ENCODE assay signal across 21 mouse cellular contexts in the genomic region with DNA sequence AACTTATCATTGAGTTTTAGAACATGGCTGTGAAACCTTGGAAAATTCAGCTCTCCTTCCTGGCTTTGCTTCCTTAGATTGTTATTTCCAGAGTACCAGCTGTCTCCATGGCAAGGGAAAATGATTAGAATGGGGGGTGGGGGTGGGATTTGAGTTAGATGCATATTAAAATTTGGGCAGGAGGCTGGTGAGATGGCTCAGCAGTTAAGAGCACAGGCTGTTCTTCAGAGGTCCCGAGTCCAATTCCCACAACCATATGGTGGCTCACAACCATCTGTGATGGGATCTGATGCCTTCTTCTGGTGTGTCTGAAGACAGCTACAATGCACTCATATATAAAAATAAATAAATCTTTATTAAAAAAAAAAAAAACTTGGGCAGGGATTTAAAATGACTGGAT. TPM values are rescaled to one million over a fixed set of nuclear protein-coding genes. Genes with fewer than 3 reads are reported as not detected.
DNase-seq lines count a peak whose midpoint lies in the region; ATAC-seq lines count a peak whose summit lies in the region.
"Had no signal": no experiment of that assay in that cellular context is flagged by ENCODE, and none has a peak within 500 bp of the region (broad histone marks: within the 10 kb centered on the region; RNA-seq: fewer than 3 reads in every experiment).

No protein-coding gene starts in this region.

- peaks cover 82% of the 10 kb centered on the region for H3K36me3 ChIP-seq in forebrain, embryonic 13.5 days (ENCODE audit: poor library complexity, severe bottlenecking)
- peaks cover 80% of the 10 kb centered on the region for H3K36me3 ChIP-seq in forebrain, embryonic 12.5 days (replicated peaks)
- peaks cover 17% of the 10 kb centered on the region for H3K36me3 ChIP-seq in midbrain, embryonic 11.5 days (ENCODE audit: control insufficient read depth, insufficient read depth, low read length)
- peaks cover 73% of the 10 kb centered on the region for H3K36me3 ChIP-seq in midbrain, embryonic 14.5 days (ENCODE audit: control insufficient read depth, insufficient read depth, low read length)

- no peak overlapping the region for H3K27ac ChIP-seq in forebrain, embryonic 13.5 days
- H3K27ac ChIP-seq in forebrain, embryonic 12.5 days = no peak overlapping the region
- no peak overlapping the region for H3K27ac ChIP-seq in midbrain, embryonic 11.5 days (ENCODE audit: low read depth, low read length)
- H3K27ac ChIP-seq in midbrain, embryonic 14.5 days (replicated peaks; ENCODE audit: low read depth, low read length) = no peak overlapping the region
- H3K27ac ChIP-seq: liver, embryonic 14.5 days; midbrain, embryonic 12.5 days; neural tube, embryonic 12.5 days had no signal

- peak; percentile 21 for DNase-seq in midbrain, embryonic 11.5 days (ENCODE audit: low spot score, missing footprints)
- DNase-seq in midbrain, embryonic 14.5 days = no peak
- DNase-seq in layer of hippocampus, adult 9-11 months = peak; percentile 72
- no peak for DNase-seq in gastrocnemius, postnatal 25 days
- no peak for DNase-seq in embryo, embryonic 9.5 days (ENCODE audit: extremely low spot score)
- DNase-seq: adrenal gland, postnatal 25 days; cerebellum, adult 8-10 months; gastrocnemius, postnatal 36 days; heart, postnatal 10 days; kidney, adult 8-10 months; kidney, postnatal 4 days; right cerebral cortex, postnatal 4 days; thymus, postnatal 25 days had no signal

- H3K9ac ChIP-seq in forebrain, embryonic 13.5 days = no peak overlapping the region
- H3K9ac ChIP-seq in forebrain, embryonic 12.5 days = no peak overlapping the region
- no peak overlapping the region for H3K9ac ChIP-seq in midbrain, embryonic 11.5 days (ENCODE audit: low read length)
- H3K9ac ChIP-seq in midbrain, embryonic 14.5 days (replicated peaks; ENCODE audit: low read length) = no peak overlapping the region
- H3K9ac ChIP-seq: hindbrain, embryonic 13.5 days; liver, embryonic 14.5 days; midbrain, embryonic 12.5 days; neural tube, embryonic 12.5 days had no signal

- no peak overlapping the region for H3K4me3 ChIP-seq in forebrain, embryonic 13.5 days
- H3K4me3 ChIP-seq in forebrain, embryonic 12.5 days (replicated peaks) = no peak overlapping the region
- no peak overlapping the region for H3K4me3 ChIP-seq in midbrain, embryonic 11.5 days (ENCODE audit: low read depth, low read length)
- no peak overlapping the region for H3K4me3 ChIP-seq in midbrain, embryonic 14.5 days (replicated peaks; ENCODE audit: low read depth, low read length)
- H3K4me3 ChIP-seq: hindbrain, embryonic 13.5 days; midbrain, embryonic 12.5 days; neural tube, embryonic 12.5 days had no signal

- H3K27me3 ChIP-seq in forebrain, embryonic 13.5 days = no peaks in the 10 kb centered on the region
- H3K27me3 ChIP-seq in forebrain, embryonic 12.5 days = no peaks in the 10 kb centered on the region
- no peaks in the 10 kb centered on the region for H3K27me3 ChIP-seq in midbrain, embryonic 11.5 days (ENCODE audit: control insufficient read depth, insufficient read depth, low read length)
- no peaks in the 10 kb centered on the region for H3K27me3 ChIP-seq in midbrain, embryonic 14.5 days (ENCODE audit: control insufficient read depth, insufficient read depth, low read length)
- H3K27me3 ChIP-seq: hindbrain, embryonic 13.5 days; midbrain, embryonic 12.5 days; neural tube, embryonic 12.5 days had no signal

- H3K4me2 ChIP-seq in forebrain, embryonic 13.5 days = no peak overlapping the region
- H3K4me2 ChIP-seq in forebrain, embryonic 12.5 days = no peak overlapping the region
- H3K4me2 ChIP-seq in midbrain, embryonic 11.5 days = no peak overlapping the region
- no peak overlapping the region for H3K4me2 ChIP-seq in midbrain, embryonic 14.5 days (ENCODE audit: low read length)
- H3K4me2 ChIP-seq: hindbrain, embryonic 13.5 days; midbrain, embryonic 12.5 days; neural tube, embryonic 12.5 days had no signal

- peaks cover 8% of the 10 kb centered on the region for H3K4me1 ChIP-seq in forebrain, embryonic 13.5 days
- peaks cover 6% of the 10 kb centered on the region for H3K4me1 ChIP-seq in forebrain, embryonic 12.5 days
- H3K4me1 ChIP-seq in midbrain, embryonic 11.5 days (ENCODE audit: control insufficient read depth, insufficient read depth, low read length) = peaks cover under 1% of the 10 kb centered on the region; the same call in 1 of the 2 replicates
- H3K4me1 ChIP-seq in midbrain, embryonic 14.5 days (ENCODE audit: control insufficient read depth, insufficient read depth, low read length) = peaks cover 4% of the 10 kb centered on the region

- peak; percentile 61 for ATAC-seq in forebrain, embryonic 13.5 days
- no peak for ATAC-seq in forebrain, embryonic 12.5 days (ENCODE audit: low FRiP score)
- no peak for ATAC-seq in midbrain, embryonic 11.5 days (ENCODE audit: low FRiP score)
- no peak for ATAC-seq in midbrain, embryonic 14.5 days (ENCODE audit: low FRiP score, low TSS enrichment)
- ATAC-seq: activated CD4-positive, CD25-positive, alpha-beta regulatory T cell, adult 4 months had no signal

- no peaks in the 10 kb centered on the region for H3K9me3 ChIP-seq in forebrain, embryonic 13.5 days (replicated peaks)
- no peaks in the 10 kb centered on the region for H3K9me3 ChIP-seq in forebrain, embryonic 12.5 days
- H3K9me3 ChIP-seq in midbrain, embryonic 11.5 days (ENCODE audit: control insufficient read depth, low read length) = no peaks in the 10 kb centered on the region
- no peaks in the 10 kb centered on the region for H3K9me3 ChIP-seq in midbrain, embryonic 14.5 days (ENCODE audit: control insufficient read depth, low read length)
- H3K9me3 ChIP-seq: G1E; hindbrain, embryonic 13.5 days; midbrain, embryonic 12.5 days; neural tube, embryonic 12.5 days had no signal

- 73% methylated on average over 1 of the region's 1 CpGs for WGBS in forebrain, embryonic 13.5 days
- WGBS in forebrain, embryonic 12.5 days = 92% methylated on average over 1 of the region's 1 CpGs
- 85% methylated on average over 1 of the region's 1 CpGs for WGBS in midbrain, embryonic 11.5 days
- 75% methylated on average over 1 of the region's 1 CpGs for WGBS in midbrain, embryonic 14.5 days

RNA-seq across cellular contexts. Expression of a gene that starts 6.4 kb away (rescaled TPM):
- polyA plus RNA-seq in forebrain, embryonic 13.5 days (2015; fragmentation: Nextera tagmentation; extraction: Ambion mirVana) = 154 and 156 TPM in 2 replicates
- polyA plus RNA-seq in forebrain, embryonic 12.5 days (2016; fragmentation: Nextera tagmentation; extraction: Ambion mirVana) = 147 and 148 TPM in 2 replicates
- 157 and 173 TPM in 2 replicates for polyA plus RNA-seq in midbrain, embryonic 11.5 days (2014; fragmentation: Nextera tagmentation; extraction: Ambion mirVana)
- polyA plus RNA-seq in midbrain, embryonic 14.5 days (2014; fragmentation: Nextera tagmentation; extraction: Ambion mirVana) = 127 and 131 TPM in 2 replicates
- total RNA-seq in gastrocnemius, postnatal 25 days (2021) = 10 to 100 TPM; 19.5 to 20.7 TPM

RNA-seq across cellular contexts. Expression of a gene that starts 6.6 kb away (rescaled TPM):
- 38.2 and 47.5 TPM in 2 replicates for polyA plus RNA-seq in forebrain, embryonic 13.5 days (2015; fragmentation: Nextera tagmentation; extraction: Ambion mirVana)
- 40.2 and 43.5 TPM in 2 replicates for polyA plus RNA-seq in forebrain, embryonic 12.5 days (2016; fragmentation: Nextera tagmentation; extraction: Ambion mirVana)
- 36.0 and 40.4 TPM in 2 replicates for polyA plus RNA-seq in midbrain, embryonic 11.5 days (2014; fragmentation: Nextera tagmentation; extraction: Ambion mirVana)
- 27.3 and 28.5 TPM in 2 replicates for polyA plus RNA-seq in midbrain, embryonic 14.5 days (2014; fragmentation: Nextera tagmentation; extraction: Ambion mirVana)
- 10 to 100 TPM; 32.7 to 35.1 TPM for total RNA-seq in gastrocnemius, postnatal 25 days (2021)

RNA-seq across cellular contexts. Expression of a gene that starts 23.9 kb away (rescaled TPM):
- 52.6 and 56.5 TPM in 2 replicates for polyA plus RNA-seq in forebrain, embryonic 13.5 days (2015; fragmentation: Nextera tagmentation; extraction: Ambion mirVana)
- 60.6 and 61.2 TPM in 2 replicates for polyA plus RNA-seq in forebrain, embryonic 12.5 days (2016; fragmentation: Nextera tagmentation; extraction: Ambion mirVana)
- polyA plus RNA-seq in midbrain, embryonic 11.5 days (2014; fragmentation: Nextera tagmentation; extraction: Ambion mirVana) = 53.1 and 56.7 TPM in 2 replicates
- 85.3 and 102 TPM in 2 replicates for polyA plus RNA-seq in midbrain, embryonic 14.5 days (2014; fragmentation: Nextera tagmentation; extraction: Ambion mirVana)
- total RNA-seq in gastrocnemius, postnatal 25 days (2021) = 10 to 100 TPM; 24.4 to 24.7 TPM

RNA-seq across cellular contexts. Expression of a gene that starts 24.0 kb away (rescaled TPM):
- 26.5 and 30.7 TPM in 2 replicates for polyA plus RNA-seq in forebrain, embryonic 13.5 days (2015; fragmentation: Nextera tagmentation; extraction: Ambion mirVana)
- 41.1 and 46.5 TPM in 2 replicates for polyA plus RNA-seq in forebrain, embryonic 12.5 days (2016; fragmentation: Nextera tagmentation; extraction: Ambion mirVana)
- 39.8 and 43.3 TPM in 2 replicates for polyA plus RNA-seq in midbrain, embryonic 11.5 days (2014; fragmentation: Nextera tagmentation; extraction: Ambion mirVana)
- polyA plus RNA-seq in midbrain, embryonic 14.5 days (2014; fragmentation: Nextera tagmentation; extraction: Ambion mirVana) = 16.7 and 24.6 TPM in 2 replicates
- 1 to 10 TPM; 5.3 to 5.8 TPM for total RNA-seq in gastrocnemius, postnatal 25 days (2021)

Comparison
In these comparisons a context has a peak if more than half of its experiments do, and no peak if none do; other contexts are left out.
1. DNase-seq: peak in midbrain, embryonic 11.5 days (single experiment) and layer of hippocampus, adult 9-11 months (single experiment); none in midbrain, embryonic 14.5 days (single experiment), gastrocnemius, postnatal 25 days (single experiment) and embryo, embryonic 9.5 days (single experiment).